Mouse (Mus musculus) MEL (cell line): ENCODE data around the gene Arsg. TPM values are rescaled to one million over a fixed set of nuclear protein-coding genes. Genes with fewer than 3 reads are reported as not detected.

Source experiments
- DNase-seq: peaks from one replicate; pipeline ENCODE4 v3.0.0; 2011; ENCODE audit warnings: low read depth, low spot score
- H3K27ac ChIP-seq: 2 replicates; pipeline ENCODE4 v1.5.1; 2012; ENCODE audit warnings: low read depth, mild to moderate bottlenecking, control low read depth, low read length, moderate library complexity; ENCODE audit not compliant: control insufficient read depth
- H3K27me3 ChIP-seq, 2 experiments: fragments of 150-350 bp in 1 of 2; sonication (generic) in 1 of 2; 2 replicates each; pipeline ENCODE4 v1.6.1; 2012; ENCODE audit warnings: low read length in 2 of 2, mild to moderate bottlenecking in 2 of 2, improper control_type of control experiment in 1 of 2, moderate library complexity in 1 of 2; ENCODE audit not compliant: insufficient read depth in 2 of 2, control insufficient read depth in 1 of 2
- H3K36me3 ChIP-seq, 2 experiments: 2 replicates each; pipeline ENCODE4 v1.6.1; 2012 to 2014; ENCODE audit warnings: low read length in 2 of 2, improper control_type of control experiment in 1 of 2, inconsistent platforms in 1 of 2, mild to moderate bottlenecking in 1 of 2; ENCODE audit not compliant: insufficient read depth in 2 of 2, control insufficient read depth in 1 of 2
- H3K4me1 ChIP-seq, 2 experiments: fragments of 150-350 bp in 1 of 2; sonication (generic) in 1 of 2; 2 replicates each; pipeline ENCODE4 v1.6.1; 2012; ENCODE audit warnings: low read length in 2 of 2, improper control_type of control experiment in 1 of 2, mild to moderate bottlenecking in 1 of 2; ENCODE audit not compliant: insufficient read depth in 2 of 2, control insufficient read depth in 1 of 2
- H3K4me3 ChIP-seq, 2 experiments: fragments of 150-350 bp in 1 of 2; sonication (generic) in 1 of 2; 2 replicates each; pipeline ENCODE4 v1.5.1; 2012; ENCODE audit warnings: low read depth in 2 of 2, low read length in 2 of 2, mild to moderate bottlenecking in 2 of 2, moderate library complexity in 2 of 2, control low read depth in 1 of 2, improper control_type of control experiment in 1 of 2; ENCODE audit not compliant: control insufficient read depth in 1 of 2, insufficient read depth in 1 of 2
- H3K79me2 ChIP-seq: 2 replicates; pipeline ENCODE4 v1.6.1; 2012; ENCODE audit warnings: mild to moderate bottlenecking, low read length, moderate library complexity; ENCODE audit not compliant: control insufficient read depth, poor library complexity, insufficient read depth
- H3K9ac ChIP-seq: 2 replicates; pipeline ENCODE4 v1.6.1; 2012; ENCODE audit warnings: low read depth, mild to moderate bottlenecking, control low read depth, low read length, moderate library complexity; ENCODE audit not compliant: control insufficient read depth, poor library complexity, severe bottlenecking
- H3K9me3 ChIP-seq: fragments of 150-350 bp; sonication (generic); replicated peaks from 2 replicates; pipeline ENCODE4 v1.6.1; 2012; ENCODE audit warnings: mild to moderate bottlenecking, low read length, improper control_type of control experiment, moderate library complexity; ENCODE audit not compliant: insufficient read depth
- CHD2 ChIP-seq: IDR thresholded peaks from 2 replicates; pipeline ENCODE4 v1.6.1; 2011; ENCODE audit warnings: low read length, improper control_type of control experiment
- CTCF ChIP-seq, 3 experiments: IDR thresholded peaks in 2 of 3; conservative IDR thresholded peaks in 1 of 3; 2 replicates each; pipeline ENCODE4 v1.5.1; 2011 to 2012; ENCODE audit warnings: low read length in 3 of 3, low read depth in 2 of 3, mild to moderate bottlenecking in 2 of 3, improper control_type of control experiment in 1 of 3, inconsistent platforms in 1 of 3, mixed read lengths in 1 of 3, moderate library complexity in 1 of 3; ENCODE audit not compliant: control insufficient read depth in 1 of 3, insufficient read depth in 1 of 3, poor library complexity in 1 of 3, severe bottlenecking in 1 of 3
- E2F4 ChIP-seq: IDR thresholded peaks from 2 replicates; pipeline ENCODE4 v1.6.1; 2011; ENCODE audit warnings: low read depth, low read length, improper control_type of control experiment, borderline replicate concordance
- GATA1 ChIP-seq: IDR thresholded peaks from 2 replicates; pipeline ENCODE4 v1.6.1; 2011; ENCODE audit warnings: low read depth, low read length, improper control_type of control experiment
- HCFC1 ChIP-seq: IDR thresholded peaks from 2 replicates; pipeline ENCODE4 v1.6.1; 2012; ENCODE audit warnings: low read depth, mild to moderate bottlenecking, inconsistent platforms, low read length, improper control_type of control experiment, moderate library complexity
- KAT2A ChIP-seq: conservative IDR thresholded peaks from 2 replicates; pipeline ENCODE4 v1.6.1; 2012; ENCODE audit warnings: low read depth, low read length, improper control_type of control experiment, inconsistent platforms
- MAZ ChIP-seq: IDR thresholded peaks from 2 replicates; pipeline ENCODE4 v1.6.1; 2012; ENCODE audit warnings: low read depth, mild to moderate bottlenecking, inconsistent platforms, low read length, improper control_type of control experiment
- NRF1 ChIP-seq: IDR thresholded peaks from 2 replicates; pipeline ENCODE4 v1.6.1; 2014; ENCODE audit warnings: low read depth, mild to moderate bottlenecking, inconsistent platforms, low read length, improper control_type of control experiment, moderate library complexity; ENCODE audit not compliant: poor library complexity, insufficient read depth, severe bottlenecking
- POLR2A ChIP-seq, 2 experiments: IDR thresholded peaks; 2 replicates each; pipeline ENCODE4 v1.6.1; 2011 to 2012; ENCODE audit warnings: low read length in 2 of 2, mild to moderate bottlenecking in 2 of 2, control low read depth in 1 of 2, improper control_type of control experiment in 1 of 2, low read depth in 1 of 2, moderate library complexity in 1 of 2; ENCODE audit not compliant: control insufficient read depth in 1 of 2, insufficient read depth in 1 of 2, poor library complexity in 1 of 2
- POLR2AphosphoS2 ChIP-seq: IDR thresholded peaks from 2 replicates; pipeline ENCODE4 v1.6.1; 2011; ENCODE audit warnings: low read length, improper control_type of control experiment
- RAD21 ChIP-seq: IDR thresholded peaks from 2 replicates; pipeline ENCODE4 v1.6.1; 2011; ENCODE audit warnings: mild to moderate bottlenecking, low read depth, low read length, improper control_type of control experiment
- RCOR1 ChIP-seq: IDR thresholded peaks from 2 replicates; pipeline ENCODE4 v1.6.1; 2012; ENCODE audit warnings: low read depth, mild to moderate bottlenecking, inconsistent platforms, low read length, improper control_type of control experiment
- SMC3 ChIP-seq: IDR thresholded peaks from 2 replicates; pipeline ENCODE4 v1.6.1; 2011; ENCODE audit warnings: low read depth, low read length, improper control_type of control experiment
- TAL1 ChIP-seq: IDR thresholded peaks from 2 replicates; pipeline ENCODE4 v1.6.1; 2012; ENCODE audit warnings: mild to moderate bottlenecking, inconsistent platforms, low read length, moderate library complexity, mixed read lengths
- TBP ChIP-seq: IDR thresholded peaks from 2 replicates; pipeline ENCODE4 v1.8.0; 2011; ENCODE audit warnings: low read depth, low read length, improper control_type of control experiment
- TCF12 ChIP-seq: IDR thresholded peaks from 2 replicates; pipeline ENCODE4 v1.6.1; 2014; ENCODE audit warnings: low read depth, mild to moderate bottlenecking, inconsistent platforms, low read length, improper control_type of control experiment, moderate library complexity
- UBTF ChIP-seq: IDR thresholded peaks from 2 replicates; pipeline ENCODE4 v1.6.1; 2012; ENCODE audit warnings: low read depth, mild to moderate bottlenecking, inconsistent platforms, low read length, improper control_type of control experiment, moderate library complexity, borderline replicate concordance; ENCODE audit not compliant: insufficient read depth
- USF1 ChIP-seq: IDR thresholded peaks from 2 replicates; pipeline ENCODE4 v1.6.1; 2014; ENCODE audit warnings: low read depth, mild to moderate bottlenecking, inconsistent platforms, low read length, improper control_type of control experiment, moderate library complexity
- USF2 ChIP-seq, 2 experiments: IDR thresholded peaks; 2 replicates each; pipeline ENCODE4 v1.6.1; 2011 to 2012; ENCODE audit warnings: improper control_type of control experiment in 2 of 2, low read length in 2 of 2, borderline replicate concordance in 1 of 2, inconsistent platforms in 1 of 2, low read depth in 1 of 2, mild to moderate bottlenecking in 1 of 2; ENCODE audit not compliant: insufficient read depth in 1 of 2
- ZC3H11A ChIP-seq: IDR thresholded peaks from 2 replicates; pipeline ENCODE4 v1.6.1; 2012; ENCODE audit warnings: low read depth, mild to moderate bottlenecking, inconsistent platforms, low read length, improper control_type of control experiment
- ZKSCAN1 ChIP-seq: IDR thresholded peaks from 2 replicates; pipeline ENCODE4 v1.6.1; 2012; ENCODE audit warnings: low read depth, mild to moderate bottlenecking, inconsistent platforms, low read length, improper control_type of control experiment, moderate library complexity
- ZMIZ1 ChIP-seq: IDR thresholded peaks from 2 replicates; pipeline ENCODE4 v1.6.1; 2012; ENCODE audit warnings: low read depth, mild to moderate bottlenecking, inconsistent platforms, low read length, improper control_type of control experiment, moderate library complexity
- polyA plus RNA-seq, 2 experiments: library from polyadenylated mRNA; stranded (reverse) in 1 of 2; unstranded in 1 of 2; fragments of >175 nt in 1 of 2; fragments of >200 nt in 1 of 2; gene quantifications; 2 replicates each; pipeline versions ENCODE4 v1.2.1 to v1.2.4; 2012; ENCODE audit warnings: low replicate concordance in 2 of 2, low read depth in 1 of 2; ENCODE audit not compliant: insufficient read length in 2 of 2, insufficient read depth in 1 of 2, missing spikeins in 1 of 2
- total RNA-seq: library from RNA; depleted of rRNA; stranded (reverse); fragments of 300-350 nt; gene quantifications from 2 replicates; pipeline ENCODE4 v1.2.3, GENCODE M21; 2012

Arsg gene
- total and polyA plus RNA-seq, 3 experiments = 3.9 to 5.2 TPM; not detected in 1

- no peak for TF ChIP-seq MAZ
- no peak overlapping the region for H3K4me3 ChIP-seq
- H3K36me3 ChIP-seq = peaks cover 0 to 8% of the 10 kb centered on the region in 2 experiments; a peak in 1 of 4 replicates
- H3K27me3 ChIP-seq = no peaks in the 10 kb centered on the region
- H3K4me1 ChIP-seq = peaks cover 0 to 7% of the 10 kb centered on the region in 2 experiments; a peak in 3 of 4 replicates
- no peak overlapping the region for H3K9ac ChIP-seq
- no peaks in the 10 kb centered on the region for H3K9me3 ChIP-seq
- H3K79me2 ChIP-seq = peaks cover 2% of the 10 kb centered on the region; the same call in 1 of the 2 replicates
- H3K27ac ChIP-seq = no peak overlapping the region
- DNase-seq = no peak
These were observed 30.9 kb upstream of the Arsg start for GRCm38 (mm10) chr11:109442166-109442730.

- peak; percentile 38 to 68 (median 51) for TF ChIP-seq CTCF (IDR thresholded peaks at IDR 0.05 in 2 of 3, conservative IDR thresholded peaks at IDR 0.05 in 1 of 3; ENCODE audit: control insufficient read depth in 1 of 3, insufficient read depth in 1 of 3, low read depth in 2 of 3, low read length in 3 of 3, poor library complexity in 1 of 3, severe bottlenecking in 1 of 3)
- no peak for TF ChIP-seq TBP
- peak; percentile 80 for TF ChIP-seq SMC3
- TF ChIP-seq RAD21 = peak; percentile 50
- TF ChIP-seq USF1 = no peak
- peak; percentile 59 for TF ChIP-seq ZC3H11A
These were observed 29.5 kb upstream of the Arsg start for GRCm38 (mm10) chr11:109443468-109444263.

DNA sequence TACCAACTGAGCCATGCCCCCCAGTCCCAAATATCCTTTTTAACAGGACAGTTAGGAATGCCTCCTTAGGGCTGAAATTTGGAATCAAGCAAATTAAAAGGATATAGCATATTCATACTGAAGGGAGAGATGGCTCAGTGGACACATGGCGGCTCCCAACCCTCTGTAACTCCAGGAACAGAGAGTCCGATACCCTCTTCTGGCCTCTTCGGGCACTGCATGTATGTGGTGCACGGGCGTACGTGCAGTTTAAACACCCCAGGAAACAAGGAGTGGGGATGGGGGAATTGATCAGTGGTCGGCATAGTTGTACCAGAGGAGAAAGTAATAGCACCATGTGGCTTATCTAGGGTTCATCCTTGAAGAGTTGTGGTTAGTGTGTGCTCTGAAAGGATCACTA lies 28.6 kb upstream of the Arsg start:
- DNase-seq = peak; percentile 56
- Histone ChIP-seq H3K27me3 (no peaks in the 10 kb centered on the region), H3K9me3 (no peaks in the 10 kb centered on the region), H3K27ac (no peak overlapping the region), H3K79me2 (peaks cover 2% of the 10 kb centered on the region; the same call in 1 of the 2 replicates), H3K4me1 (peaks cover 0 to 7% of the 10 kb centered on the region in 2 experiments; a peak in 2 of 4 replicates), H3K36me3 (peaks cover 0 to 5% of the 10 kb centered on the region in 2 experiments; a peak in 1 of 4 replicates), H3K4me3 (no peak overlapping the region), H3K9ac (no peak overlapping the region)
- TF ChIP-seq TAL1 (no peak), CHD2 (no peak), UBTF (no peak), RAD21 (peak; percentile 47), NRF1 (no peak), GATA1 (no peak), USF2 (IDR thresholded peaks at IDR 0.05; ENCODE audit: borderline replicate concordance in 1 of 2, insufficient read depth in 1 of 2, low read depth in 1 of 2, low read length in 2 of 2) (no peak), USF1 (no peak), SMC3 (peak; percentile 70), ZMIZ1 (no peak), ZC3H11A (peak; percentile 58), TCF12 (no peak), RCOR1 (no peak), POLR2A (IDR thresholded peaks at IDR 0.05; ENCODE audit: control insufficient read depth in 1 of 2, insufficient read depth in 1 of 2, low read depth in 1 of 2, low read length in 2 of 2, poor library complexity in 1 of 2) (no peak), HCFC1 (no peak), ZKSCAN1 (no peak), E2F4 (no peak), POLR2AphosphoS2 (no peak), CTCF (IDR thresholded peaks at IDR 0.05 in 2 of 3, conservative IDR thresholded peaks at IDR 0.05 in 1 of 3; ENCODE audit: control insufficient read depth in 1 of 3, insufficient read depth in 1 of 3, low read depth in 2 of 3, low read length in 3 of 3, poor library complexity in 1 of 3, severe bottlenecking in 1 of 3) (peak; percentile 44 to 68 (median 63)), KAT2A (no peak)

More at GRCm38 (mm10) chr11:109443468-109444263, 29.5 kb upstream of the Arsg start:
- Histone ChIP-seq H3K9me3 (no peaks in the 10 kb centered on the region), H3K79me2 (peaks cover 2% of the 10 kb centered on the region; the same call in 1 of the 2 replicates), H3K27me3 (no peaks in the 10 kb centered on the region), H3K9ac (no peak overlapping the region), H3K4me1 (peaks cover 0 to 7% of the 10 kb centered on the region in 2 experiments; a peak in 3 of 4 replicates), H3K4me3 (no peak overlapping the region), H3K36me3 (peaks cover 0 to 8% of the 10 kb centered on the region in 2 experiments; a peak in 1 of 4 replicates), H3K27ac (no peak overlapping the region)
- peak; percentile 62 for DNase-seq
